Mouse (Mus musculus) limb, embryonic 15.5 days (tissue): ENCODE results near the gene Slc16a6. TPM values are rescaled to one million over a fixed set of nuclear protein-coding genes. Genes with fewer than 3 reads are reported as not detected.

Source experiments
- ATAC-seq: fragments of 200-750 bp; cut with Nextera tagmentation; 2 replicates; pipeline ENCODE4 v1.8.0; 2017; ENCODE audit warnings: low read depth, moderate TSS enrichment; ENCODE audit not compliant: insufficient number of reproducible peaks, low FRiP score, low TSS enrichment
- H3K27ac ChIP-seq: fragments of 300-500 bp; sonication (generic); 2 replicates; pipeline ENCODE4 v1.5.1; 2015; ENCODE audit warnings: moderate library complexity, mild to moderate bottlenecking, inconsistent platforms
- H3K27me3 ChIP-seq: fragments of 300-500 bp; sonication (generic); 2 replicates; pipeline ENCODE4 v1.6.1; 2015; ENCODE audit warnings: inconsistent platforms
- H3K36me3 ChIP-seq: fragments of 300-500 bp; sonication (generic); 2 replicates; pipeline ENCODE4 v1.6.1; 2015; ENCODE audit warnings: inconsistent platforms
- H3K4me1 ChIP-seq: fragments of 300-500 bp; sonication (generic); 2 replicates; pipeline ENCODE4 v1.6.1; 2015; ENCODE audit warnings: inconsistent platforms
- H3K4me2 ChIP-seq: fragments of 300-500 bp; sonication (generic); 2 replicates; pipeline ENCODE4 v1.6.1; 2015; ENCODE audit warnings: mild to moderate bottlenecking, inconsistent platforms
- H3K4me3 ChIP-seq: fragments of 300-500 bp; sonication (generic); 2 replicates; pipeline ENCODE4 v1.5.1; 2015; ENCODE audit warnings: mild to moderate bottlenecking, inconsistent platforms
- H3K9ac ChIP-seq: fragments of 300-500 bp; sonication (generic); 2 replicates; pipeline ENCODE4 v1.6.1; 2015; ENCODE audit warnings: inconsistent platforms
- H3K9me3 ChIP-seq: fragments of 300-500 bp; sonication (generic); 2 replicates; pipeline ENCODE4 v1.6.1; 2016; ENCODE audit warnings: inconsistent platforms
- WGBS: fragments of 180-500 bp; shearing (Covaris S2); methylation state at CpG from one replicate; pipeline ENCODE4 v1.1.7; 2015; 5-methylcytosine and 5-hydroxymethylcytosine counted together
- polyA plus RNA-seq: library from polyadenylated mRNA; unstranded; fragments of >200 nt; fragmentation: Nextera tagmentation; extraction: Ambion mirVana; gene quantifications from 2 replicates; pipeline ENCODE4 v1.2.1, GENCODE M21; 2015

Gene Slc16a6
- polyA plus RNA-seq, 1 experiment from 2014 or later, result 7.0 TPM

DNA sequence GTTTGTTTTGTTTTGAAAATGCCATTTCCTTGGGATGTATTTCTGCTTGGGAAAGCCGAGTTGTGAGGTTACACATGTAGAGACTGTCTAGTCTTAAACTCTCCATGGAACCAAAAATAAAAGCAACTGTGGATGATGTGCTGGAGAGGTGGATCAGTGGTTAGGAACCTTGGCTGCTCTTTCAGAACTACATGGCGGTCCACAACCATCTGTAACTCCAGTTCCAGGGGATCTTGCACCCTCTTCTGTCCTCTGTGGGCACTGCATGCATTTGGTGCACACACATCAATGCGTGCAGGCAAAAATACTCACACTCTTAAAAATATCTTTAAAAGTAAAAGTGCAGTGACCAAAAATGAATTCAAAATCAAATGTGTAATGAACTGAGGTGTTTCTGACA is 32.3 kb downstream of the Slc16a6 start:
- Histone ChIP-seq H3K4me2 (no peak overlapping the region), H3K27ac (no peak overlapping the region), H3K4me1 (peaks cover 17% of the 10 kb centered on the region; the same call in 1 of the 2 replicates), H3K4me3 (no peak overlapping the region), H3K9me3 (no peaks in the 10 kb centered on the region), H3K36me3 (peaks cover 22% of the 10 kb centered on the region), H3K27me3 (no peaks in the 10 kb centered on the region), H3K9ac (no peak overlapping the region)
- WGBS, result 70% methylated on average over 3 of the region's 3 CpGs
- no peak for ATAC-seq

DNA sequence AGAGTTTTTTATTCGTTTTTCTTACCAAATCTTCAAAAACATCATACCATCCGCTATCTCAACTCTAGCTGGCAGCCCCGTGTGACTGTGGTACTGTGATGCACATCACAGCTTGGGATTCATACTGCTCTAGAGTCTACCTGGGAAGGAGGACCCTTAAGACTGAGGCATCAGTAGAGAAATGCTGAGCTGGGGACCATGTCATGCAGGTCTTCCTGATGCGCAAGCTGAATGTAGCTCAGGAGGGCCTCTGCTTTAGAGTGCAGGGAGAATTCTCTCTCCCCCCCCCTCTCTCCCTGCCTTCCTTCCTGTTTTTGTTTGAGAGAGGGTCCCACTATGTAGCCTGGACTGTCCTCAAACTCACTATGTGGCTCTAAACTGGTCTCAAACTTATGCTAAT is 32.8 kb downstream of the Slc16a6 start:
- whole genome bisulfite sequencing, result 70% methylated on average over 4 of the region's 4 CpGs
- H3K4me3 ChIP-seq, result peak overlapping the region; percentile 57
- H3K27ac ChIP-seq, result no peak overlapping the region
- H3K9me3 ChIP-seq, result no peaks in the 10 kb centered on the region
- peaks cover 17% of the 10 kb centered on the region; the same call in 1 of the 2 replicates for H3K4me1 ChIP-seq
- no peaks in the 10 kb centered on the region for H3K27me3 ChIP-seq
- ATAC-seq, result no peak
- H3K36me3 ChIP-seq, result peaks cover 27% of the 10 kb centered on the region
- 0 out of 2 replicates have a peak overlapping the region, but pooled peaks have one; percentile 61 for H3K9ac ChIP-seq
- H3K4me2 ChIP-seq, result peak overlapping the region; percentile 82

DNA sequence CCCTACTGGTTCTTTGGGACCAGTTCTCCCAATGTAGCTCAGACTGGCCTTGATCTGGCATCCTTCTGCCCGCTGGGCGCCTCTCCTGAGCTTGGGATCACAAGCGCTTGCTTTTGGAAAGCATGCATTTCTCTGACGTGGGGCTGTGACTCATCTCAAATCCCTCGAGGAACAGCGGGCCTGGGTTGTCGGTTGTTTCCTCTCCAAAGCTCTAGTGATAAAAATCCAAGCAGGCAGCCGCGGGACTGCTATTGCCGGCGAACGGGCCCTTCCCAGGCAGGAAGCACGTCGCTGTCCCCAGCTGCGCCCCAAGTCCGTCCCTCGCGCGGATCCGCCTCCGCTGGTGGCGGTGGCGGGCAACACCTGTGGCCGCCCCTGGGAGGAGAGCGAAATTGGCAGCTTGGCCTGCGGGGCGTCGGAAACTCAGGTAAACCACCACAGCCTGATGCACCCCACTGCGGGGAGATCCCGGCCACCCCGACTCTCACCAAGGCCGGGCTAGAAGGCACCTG is 33.5 kb downstream of the Slc16a6 start:
- no peaks in the 10 kb centered on the region for H3K27me3 ChIP-seq
- H3K4me1 ChIP-seq, result peaks cover 17% of the 10 kb centered on the region; the same call in 1 of the 2 replicates
- peak overlapping the region; percentile 61 for H3K9ac ChIP-seq
- peaks cover 34% of the 10 kb centered on the region for H3K36me3 ChIP-seq
- ATAC-seq, result peak; percentile 60; the same call in 1 of the 2 replicates
- peak overlapping the region; percentile 82 for H3K4me2 ChIP-seq
- 1% methylated on average over 32 of the region's 32 CpGs for WGBS
- peak overlapping the region; percentile 59 for H3K27ac ChIP-seq
- H3K4me3 ChIP-seq, result peak overlapping the region; percentile 57
- no peaks in the 10 kb centered on the region for H3K9me3 ChIP-seq

DNA sequence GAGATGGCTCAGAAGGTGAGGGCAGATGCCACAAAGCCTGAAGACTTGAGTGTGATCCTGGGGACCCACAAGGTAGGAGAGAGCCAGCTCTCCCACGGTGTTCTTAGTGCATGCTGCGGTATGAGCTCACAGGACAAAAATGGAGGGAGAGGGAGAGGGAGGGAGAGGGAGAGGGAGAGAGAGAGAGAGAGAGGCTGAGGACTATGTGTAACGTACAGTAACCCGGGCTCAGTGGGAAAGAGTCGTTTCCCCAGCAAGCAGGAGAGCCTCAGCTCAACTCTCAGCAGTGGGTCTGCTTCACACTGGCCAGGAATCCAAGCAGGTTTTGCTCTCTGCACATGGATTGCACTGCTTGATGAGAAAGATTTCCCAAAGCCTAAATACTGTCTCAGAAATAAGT is 34.2 kb downstream of the Slc16a6 start:
- no peaks in the 10 kb centered on the region for H3K9me3 ChIP-seq
- no peak for ATAC-seq
- peaks cover 41% of the 10 kb centered on the region for H3K36me3 ChIP-seq
- H3K4me1 ChIP-seq, result peaks cover 17% of the 10 kb centered on the region; the same call in 1 of the 2 replicates
- peak overlapping the region; percentile 82 for H3K4me2 ChIP-seq
- 0 out of 2 replicates have a peak overlapping the region, but pooled peaks have one; percentile 19 for H3K27ac ChIP-seq
- H3K27me3 ChIP-seq, result no peaks in the 10 kb centered on the region
- H3K4me3 ChIP-seq, result peak overlapping the region; percentile 57; the same call in 1 of the 2 replicates
- H3K9ac ChIP-seq, result no peak overlapping the region
- 14% methylated on average over 5 of the region's 5 CpGs for WGBS

DNA sequence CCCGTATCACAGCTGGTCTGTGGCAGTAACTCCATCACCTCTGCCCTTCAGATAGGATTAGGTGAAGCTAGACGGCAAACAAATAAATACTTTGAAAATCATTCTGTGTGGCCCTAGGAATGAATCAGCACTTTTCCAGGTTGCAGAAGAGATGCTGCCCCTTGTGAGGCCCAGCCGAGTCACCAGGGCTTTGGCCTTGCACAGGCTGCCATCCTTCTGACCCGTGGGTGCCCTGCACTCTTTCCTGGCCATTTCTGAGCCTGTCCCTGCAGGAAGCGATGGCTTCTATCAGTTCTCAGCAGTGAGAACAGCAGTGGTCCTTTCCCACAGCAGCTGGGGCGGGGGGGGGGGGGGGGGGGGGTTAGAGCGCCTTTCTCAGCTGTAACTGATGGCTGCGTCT is 36.5 kb downstream of the Slc16a6 start:
- Histone ChIP-seq H3K27me3 (no peaks in the 10 kb centered on the region), H3K4me3 (no peak overlapping the region), H3K9ac (no peak overlapping the region), H3K4me2 (no peak overlapping the region), H3K36me3 (peaks cover 47% of the 10 kb centered on the region), H3K27ac (no peak overlapping the region), H3K4me1 (peaks cover 17% of the 10 kb centered on the region; the same call in 1 of the 2 replicates), H3K9me3 (no peaks in the 10 kb centered on the region)
- ATAC-seq, result no peak
- 76% methylated on average over 8 of the region's 8 CpGs for WGBS

DNA sequence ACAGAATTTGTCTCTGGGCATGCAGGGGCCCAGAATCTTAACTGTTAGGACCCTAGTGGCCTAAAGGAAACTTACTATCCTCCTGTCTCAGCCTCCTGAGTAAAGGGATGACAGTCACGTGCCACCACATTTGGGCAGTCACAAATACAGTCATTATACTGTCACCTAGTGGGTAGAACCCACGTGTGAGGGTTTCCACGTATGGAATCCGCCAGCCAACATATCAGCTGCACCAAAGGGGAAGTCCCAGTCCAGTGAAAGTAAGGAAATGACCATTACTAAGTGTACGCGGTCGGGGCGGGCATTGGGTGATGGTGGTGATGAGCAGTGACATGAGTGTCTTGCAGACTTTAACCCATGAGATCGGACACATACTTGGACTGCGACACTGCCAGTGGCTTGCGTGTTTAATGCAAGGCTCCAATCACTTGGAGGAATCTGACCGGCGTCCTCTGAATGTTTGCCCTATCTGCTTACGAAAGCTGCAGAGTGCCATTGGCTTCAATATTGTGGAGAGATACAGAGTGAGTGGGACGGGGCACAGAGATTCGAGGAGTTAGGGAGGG is 39.1 kb downstream of the Slc16a6 start:
- Histone ChIP-seq H3K4me1 (peaks cover 6% of the 10 kb centered on the region), H3K36me3 (peaks cover 68% of the 10 kb centered on the region), H3K4me2 (no peak overlapping the region), H3K27me3 (no peaks in the 10 kb centered on the region), H3K27ac (no peak overlapping the region), H3K9me3 (no peaks in the 10 kb centered on the region), H3K4me3 (no peak overlapping the region), H3K9ac (no peak overlapping the region)
- no peak for ATAC-seq
- WGBS, result 90% methylated on average over 16 of the region's 16 CpGs

DNA sequence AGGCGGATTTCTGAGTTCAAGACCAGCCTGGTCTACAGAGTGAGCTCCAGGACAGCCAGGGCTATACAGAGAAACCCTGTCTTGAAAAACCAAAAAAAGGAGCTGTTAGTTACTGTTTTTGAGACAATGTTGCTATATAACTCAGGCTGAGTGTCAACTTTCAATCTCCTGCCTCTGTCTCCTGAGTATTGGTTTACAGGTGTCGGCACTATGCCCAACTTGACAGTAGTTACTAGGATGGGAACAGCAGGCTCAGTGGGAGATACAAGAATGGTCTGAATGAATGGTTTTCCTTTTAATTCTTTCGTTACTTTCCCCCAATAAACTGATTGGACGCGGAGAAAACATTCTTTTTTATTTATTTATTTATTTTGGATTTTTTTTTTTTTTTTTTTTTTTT is 46.0 kb downstream of the Slc16a6 start:
- H3K27ac ChIP-seq, result no peak overlapping the region
- ATAC-seq, result no peak
- H3K9ac ChIP-seq, result no peak overlapping the region
- peaks cover 16% of the 10 kb centered on the region for H3K4me1 ChIP-seq
- H3K9me3 ChIP-seq, result no peaks in the 10 kb centered on the region
- H3K27me3 ChIP-seq, result no peaks in the 10 kb centered on the region
- peaks cover 33% of the 10 kb centered on the region for H3K36me3 ChIP-seq
- H3K4me3 ChIP-seq, result no peak overlapping the region; the same call in 1 of the 2 replicates
- no peak overlapping the region for H3K4me2 ChIP-seq
- 92% methylated on average over 5 of the region's 5 CpGs for WGBS

DNA sequence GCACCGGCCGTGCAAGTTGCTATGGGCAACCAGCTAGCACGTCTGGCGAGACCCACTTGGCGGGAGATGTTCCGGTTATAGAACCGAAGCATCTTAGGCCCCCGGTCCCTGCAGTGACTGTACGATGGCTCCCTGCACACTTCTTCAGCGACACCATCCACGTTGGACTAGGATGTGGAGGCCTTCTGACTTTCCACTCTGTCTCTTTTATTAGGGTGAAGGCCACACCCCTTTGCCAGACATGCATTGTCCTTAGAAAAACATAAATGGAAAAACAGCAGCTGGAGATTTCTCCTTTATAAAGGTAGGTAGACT is 47.2 kb downstream of the Slc16a6 start:
- ATAC-seq, result no peak
- 0% methylated on average over 11 of the region's 11 CpGs for WGBS

DNA sequence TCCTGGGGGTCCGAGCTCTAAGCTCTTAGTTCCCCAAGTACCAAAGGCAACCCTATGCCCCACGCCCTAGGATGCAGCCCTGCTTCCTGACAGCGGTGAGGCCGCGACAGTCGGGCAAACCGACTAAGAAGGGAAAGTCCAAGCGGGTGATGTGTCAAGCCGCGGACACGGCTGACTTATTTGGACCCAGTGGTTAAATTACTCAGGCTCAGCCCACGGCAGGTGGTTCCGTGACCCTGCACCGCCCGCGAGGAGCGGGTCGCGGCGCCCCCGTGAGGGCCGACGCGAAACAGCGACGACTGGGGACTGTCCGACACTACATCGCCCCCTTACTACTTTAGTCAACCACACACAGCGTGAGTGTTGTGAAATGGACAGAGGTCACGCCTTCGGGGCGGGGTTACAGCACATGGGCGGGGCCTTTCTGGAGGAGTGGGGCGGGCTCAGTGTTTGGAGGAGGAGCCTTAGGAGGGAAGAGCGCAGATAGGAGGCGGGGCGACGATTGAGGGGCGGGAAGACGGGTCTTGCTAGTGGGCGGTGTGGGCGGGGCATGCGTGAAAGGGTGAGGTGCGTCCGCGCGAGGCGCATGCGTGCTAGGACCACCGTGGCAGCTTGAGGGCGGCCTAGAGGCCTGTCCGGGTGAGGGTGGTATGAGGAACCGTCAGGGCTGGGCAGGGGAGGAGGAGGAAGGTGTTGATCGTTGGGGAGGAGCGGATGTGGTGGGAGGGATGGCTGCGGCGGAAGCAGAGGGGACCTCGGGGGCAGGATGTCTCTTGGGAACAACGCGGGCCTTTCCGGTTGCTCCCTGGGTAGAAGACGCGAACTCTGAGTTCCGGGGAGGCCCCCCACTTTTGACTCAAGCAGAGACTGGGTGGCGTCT is 47.8 kb downstream of the Slc16a6 start, which contains the start of gene Amz2:
TSS of gene Amz2 (plus strand) at position 555 of the 880 bp plus-strand sequence.
- H3K9me3 ChIP-seq, result no peaks in the 10 kb centered on the region
- peak; percentile 98 for ATAC-seq
- H3K36me3 ChIP-seq, result peaks cover 25% of the 10 kb centered on the region
- H3K4me2 ChIP-seq, result peak within 1 kb of the TSS; percentile 74
- no peaks in the 10 kb centered on the region for H3K27me3 ChIP-seq
- under 1% methylated on average over 65 of the region's 65 CpGs for WGBS
- peaks cover 11% of the 10 kb centered on the region for H3K4me1 ChIP-seq
- peak within 1 kb of the TSS; percentile 69 for H3K4me3 ChIP-seq
- H3K9ac ChIP-seq, result peak within 1 kb of the TSS; percentile 74
- peak within 1 kb of the TSS; percentile 87 for H3K27ac ChIP-seq

More for the DNA sequence above, 47.2 kb downstream of the Slc16a6 start:
- peak overlapping the region; percentile 74 for H3K9ac ChIP-seq
- no peaks in the 10 kb centered on the region for H3K27me3 ChIP-seq
- H3K27ac ChIP-seq, result peak overlapping the region; percentile 87
- H3K36me3 ChIP-seq, result peaks cover 30% of the 10 kb centered on the region
- no peaks in the 10 kb centered on the region for H3K9me3 ChIP-seq
- H3K4me1 ChIP-seq, result peaks cover 13% of the 10 kb centered on the region
- H3K4me3 ChIP-seq, result peak overlapping the region; percentile 69
- H3K4me2 ChIP-seq, result peak overlapping the region; percentile 74

DNA sequence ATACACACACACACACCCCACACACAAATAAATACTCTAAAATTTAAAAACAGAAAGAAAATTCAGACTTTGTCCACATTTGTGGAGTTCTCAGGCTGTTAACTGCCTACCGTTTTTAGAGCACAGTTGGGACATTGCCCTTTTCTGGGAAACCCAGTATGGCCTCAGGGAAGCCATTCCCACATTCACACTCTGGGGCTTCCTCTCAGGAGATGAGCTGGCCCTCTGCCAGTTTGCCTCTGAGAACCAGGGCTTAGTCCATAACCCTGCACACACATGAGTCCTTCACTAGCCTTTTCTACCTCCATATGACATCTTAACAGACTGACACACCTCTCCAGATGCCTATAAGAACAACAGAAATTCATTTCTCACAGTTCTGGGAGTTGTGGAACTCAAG is 50.1 kb downstream of the Slc16a6 start:
- Histone ChIP-seq H3K36me3 (peaks cover 2% of the 10 kb centered on the region; the same call in 1 of the 2 replicates), H3K27me3 (no peaks in the 10 kb centered on the region), H3K27ac (no peak overlapping the region), H3K4me1 (peaks cover 11% of the 10 kb centered on the region), H3K9ac (no peak overlapping the region), H3K4me2 (no peak overlapping the region), H3K4me3 (no peak overlapping the region), H3K9me3 (no peaks in the 10 kb centered on the region)
- WGBS, result 33% methylated on average over 1 of the region's 1 CpGs
- no peak for ATAC-seq

DNA sequence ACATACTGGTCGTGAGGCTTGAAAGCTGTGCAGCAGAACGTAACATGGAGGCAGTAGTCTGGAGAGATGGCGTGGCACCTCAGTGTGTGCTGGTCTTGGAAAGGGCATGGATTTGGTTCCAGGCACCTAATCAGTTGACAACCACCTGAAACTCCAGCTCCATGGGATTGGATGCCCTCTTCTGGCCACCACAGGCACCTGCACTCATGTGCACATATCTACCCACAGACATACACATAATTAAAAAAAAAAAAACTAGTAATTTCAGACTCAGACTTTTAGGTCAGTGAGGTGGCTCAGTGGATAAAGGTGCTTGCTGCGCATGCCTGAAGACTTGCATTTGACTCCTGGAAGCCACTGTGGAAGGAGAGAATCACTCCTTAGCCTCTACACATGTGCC is 51.1 kb downstream of the Slc16a6 start:
- Histone ChIP-seq H3K36me3 (no peaks in the 10 kb centered on the region), H3K9me3 (no peaks in the 10 kb centered on the region), H3K4me2 (no peak overlapping the region), H3K4me1 (peaks cover 11% of the 10 kb centered on the region), H3K27me3 (no peaks in the 10 kb centered on the region), H3K4me3 (no peak overlapping the region), H3K27ac (no peak overlapping the region), H3K9ac (no peak overlapping the region)
- WGBS, result over 99% methylated on average over 4 of the region's 4 CpGs
- ATAC-seq, result no peak

DNA sequence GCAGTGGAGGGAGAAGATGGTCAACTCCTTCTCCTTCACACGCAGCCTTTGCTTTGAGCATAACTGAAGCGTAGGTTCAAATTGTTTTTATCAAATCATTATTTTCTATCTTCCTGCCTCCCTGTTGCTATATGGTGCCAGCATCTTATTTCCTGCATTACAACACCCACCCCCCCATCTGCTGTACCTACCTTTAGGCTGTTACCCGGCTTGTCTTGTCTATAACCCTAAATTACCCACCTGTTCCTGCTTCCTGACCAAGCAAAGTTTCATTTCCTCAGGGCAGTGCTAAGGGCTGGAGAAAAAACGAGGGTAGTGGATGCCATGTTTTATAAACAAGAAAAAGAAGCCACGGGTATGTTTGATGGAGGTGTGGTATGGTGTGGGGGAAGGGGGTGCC is 52.2 kb downstream of the Slc16a6 start:
- H3K4me2 ChIP-seq, result no peak overlapping the region
- H3K4me3 ChIP-seq, result no peak overlapping the region
- no peaks in the 10 kb centered on the region for H3K27me3 ChIP-seq
- ATAC-seq, result no peak
- H3K9me3 ChIP-seq, result no peaks in the 10 kb centered on the region
- no peak overlapping the region for H3K9ac ChIP-seq
- H3K36me3 ChIP-seq, result no peaks in the 10 kb centered on the region
- WGBS, result 67% methylated on average over 5 of the region's 5 CpGs
- H3K4me1 ChIP-seq, result peaks cover 5% of the 10 kb centered on the region; the same call in 1 of the 2 replicates
- H3K27ac ChIP-seq, result no peak overlapping the region
